ENCODE assay signal across 25 mouse cellular contexts in the genomic region with DNA sequence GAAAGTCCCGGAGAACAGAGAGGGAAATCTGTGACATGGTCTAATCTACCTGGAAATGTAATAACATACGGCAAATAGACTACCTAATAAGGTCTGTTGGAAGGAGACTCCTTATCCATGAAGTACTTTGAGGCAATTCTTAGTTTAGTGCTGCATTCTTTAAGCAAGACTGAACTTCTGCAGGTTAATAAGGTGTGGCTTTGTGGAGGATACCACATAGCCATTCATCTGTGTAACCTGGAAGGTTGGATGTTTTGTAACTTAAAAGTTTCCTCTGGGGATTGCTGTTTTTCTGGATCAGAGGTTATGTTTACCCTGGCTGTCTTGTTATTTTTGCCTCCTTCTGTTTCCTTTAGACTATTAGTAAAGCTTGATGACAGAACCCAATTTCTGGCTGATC.
"Had no signal": no experiment of that assay in that cellular context is flagged by ENCODE, and none has a peak within 500 bp of the region (broad histone marks: within the 10 kb centered on the region; RNA-seq: fewer than 3 reads in every experiment).

No protein-coding gene starts in this region.

- H3K9ac ChIP-seq: heart, embryonic 12.5 days; hindbrain, embryonic 12.5 days; hindbrain, embryonic 14.5 days; intestine, embryonic 15.5 days; limb, embryonic 12.5 days; liver, embryonic 13.5 days; liver, embryonic 15.5 days; liver, postnatal 0 days had no signal

- DNase-seq: gastrocnemius, adult 2 months; gastrocnemius, postnatal 10 days; gastrocnemius, postnatal 25 days; heart, adult 18-20 months; heart, postnatal 10 days; heart, postnatal 4 days; kidney, postnatal 4 days; liver; liver, embryonic 13.5 days; liver, postnatal 0 days had no signal

- H3K9me3 ChIP-seq: heart, embryonic 10.5 days; heart, embryonic 12.5 days; hindbrain, embryonic 10.5 days; hindbrain, embryonic 12.5 days; intestine, embryonic 15.5 days; limb, embryonic 10.5 days; limb, embryonic 12.5 days; liver, embryonic 13.5 days; liver, embryonic 15.5 days had no signal

- H3K4me2 ChIP-seq: heart, embryonic 12.5 days; hindbrain, embryonic 12.5 days; hindbrain, embryonic 14.5 days; intestine, embryonic 15.5 days; limb, embryonic 12.5 days; liver, embryonic 11.5 days; liver, embryonic 13.5 days; liver, embryonic 15.5 days had no signal

- H3K27ac ChIP-seq: gastrocnemius, adult 2 months; heart, embryonic 10.5 days; hindbrain, embryonic 10.5 days; hindbrain, embryonic 12.5 days; hindbrain, embryonic 14.5 days; intestine, embryonic 15.5 days; layer of hippocampus, adult 2 months; left cerebral cortex, adult 2 months; limb, embryonic 10.5 days; limb, embryonic 12.5 days; liver, embryonic 13.5 days; liver, embryonic 15.5 days had no signal

- H3K36me3 ChIP-seq: heart, embryonic 10.5 days; heart, embryonic 12.5 days; hindbrain, embryonic 10.5 days; hindbrain, embryonic 12.5 days; intestine, embryonic 15.5 days; limb, embryonic 10.5 days; limb, embryonic 12.5 days; liver, embryonic 13.5 days; liver, embryonic 15.5 days had no signal

- H3K4me1 ChIP-seq: heart, embryonic 10.5 days; heart, embryonic 12.5 days; hindbrain, embryonic 10.5 days; hindbrain, embryonic 12.5 days; intestine, embryonic 15.5 days; limb, embryonic 10.5 days; limb, embryonic 12.5 days; liver, embryonic 13.5 days; liver, embryonic 15.5 days had no signal

- ATAC-seq: hindbrain, embryonic 16.5 days; inflammation-experienced regulatory T-cells, adult 6 months; intestine, embryonic 15.5 days; intestine, postnatal 0 days; liver, postnatal 0 days had no signal

- H3K4me3 ChIP-seq: gastrocnemius, adult 2 months; heart, embryonic 10.5 days; heart, embryonic 12.5 days; hindbrain, embryonic 10.5 days; hindbrain, embryonic 12.5 days; intestine, embryonic 15.5 days; layer of hippocampus, adult 2 months; left cerebral cortex, adult 2 months; limb, embryonic 10.5 days; limb, embryonic 12.5 days; liver, embryonic 13.5 days; liver, embryonic 15.5 days had no signal

- H3K27me3 ChIP-seq: heart, embryonic 12.5 days; hindbrain, embryonic 12.5 days; intestine, embryonic 15.5 days; limb, embryonic 12.5 days; liver, embryonic 13.5 days; liver, embryonic 15.5 days had no signal
